Comparison of ENCODE assay signal across 8 mouse cellular contexts in genomic region chr5:131600325-131601125, GRCm38 (mm10).
A peak's percentile ranks its signal among the peaks of the same experiment; 100 is the strongest.
DNase-seq lines count a peak whose midpoint lies in the region; ATAC-seq and TF ChIP-seq lines count a peak whose summit lies in the region.

No protein-coding gene starts in this region.

- no peaks in the 10 kb centered on the region for H3K79me2 ChIP-seq in myocyte (ENCODE audit: control insufficient read depth, insufficient read depth)

- 0 out of 2 replicates have a peak overlapping the region, but pooled peaks have one; percentile 32 for H3K9ac ChIP-seq in embryonic facial prominence, embryonic 13.5 days

- no peak for TF ChIP-seq POLR2A in kidney, adult 2 months (IDR thresholded peaks at IDR 0.05; ENCODE audit: low read depth, low read length)
- no peak for TF ChIP-seq POLR2A in myocyte (IDR thresholded peaks at IDR 0.05; ENCODE audit: insufficient read length, low read depth)

- no peaks in the 10 kb centered on the region for H3K9me3 ChIP-seq in embryonic facial prominence, embryonic 13.5 days

- H3ac ChIP-seq in myocyte (ENCODE audit: control insufficient read depth, insufficient read length): no peak overlapping the region

- peak; percentile 49; the same call in 1 of the 2 replicates for ATAC-seq in embryonic facial prominence, embryonic 13.5 days (ENCODE audit: insufficient number of reproducible peaks, insufficient read depth, low FRiP score, low TSS enrichment, low read depth)

- no peaks in the 10 kb centered on the region for H3K36me3 ChIP-seq in embryonic facial prominence, embryonic 13.5 days
- H3K36me3 ChIP-seq in kidney, adult 2 months (ENCODE audit: control insufficient read depth, insufficient read depth, low read length): no peaks in the 10 kb centered on the region
- no peaks in the 10 kb centered on the region for H3K36me3 ChIP-seq in myocyte (ENCODE audit: control insufficient read depth, insufficient read depth)

- intact Hi-C loops in left cerebral cortex, postnatal 4 days (cut with DNase I): no loop called here

- H3K4me2 ChIP-seq in embryonic facial prominence, embryonic 13.5 days: peak overlapping the region; percentile 32
- H3K4me2 ChIP-seq in myocyte (ENCODE audit: low read depth): peak overlapping the region; percentile 71

- peak overlapping the region; percentile 7 for H3K27ac ChIP-seq in embryonic facial prominence, embryonic 13.5 days
- H3K27ac ChIP-seq in kidney, adult 2 months (ENCODE audit: insufficient read depth, low read depth, low read length): peak overlapping the region; percentile 32

- peaks cover 43% of the 10 kb centered on the region for H3K4me1 ChIP-seq in embryonic facial prominence, embryonic 13.5 days
- peaks cover 8% of the 10 kb centered on the region; the same call in 1 of the 2 replicates for H3K4me1 ChIP-seq in kidney, adult 2 months (ENCODE audit: control insufficient read depth, insufficient read depth, low read length)

- peak; percentile 65 for DNase-seq in layer of hippocampus, adult 11-12 months (ENCODE audit: low spot score)
- DNase-seq in layer of hippocampus, adult 9-10 months (ENCODE audit: low spot score): no peak
- DNase-seq in heart, adult 8-10 months (ENCODE audit: low spot score): peak; percentile 75
- DNase-seq in kidney, adult 2 months: peak; percentile 97
- DNase-seq in left cerebral cortex, postnatal 4 days: peak; percentile 95
- peak; percentile 80 for DNase-seq in urinary bladder, postnatal 14 days (ENCODE audit: low spot score)

- 11% methylated on average over 14 of the region's 14 CpGs for WGBS in embryonic facial prominence, embryonic 13.5 days
- WGBS in kidney, adult 2 months: 12% methylated on average over 14 of the region's 14 CpGs

- H3K27me3 ChIP-seq in embryonic facial prominence, embryonic 13.5 days: peaks cover 11% of the 10 kb centered on the region
- no peaks in the 10 kb centered on the region for H3K27me3 ChIP-seq in kidney, adult 2 months (replicated peaks; ENCODE audit: control insufficient read depth, insufficient read depth, low read length)
- no peaks in the 10 kb centered on the region for H3K27me3 ChIP-seq in myocyte (ENCODE audit: control insufficient read depth, insufficient read depth, insufficient read length)

- no peak overlapping the region for H3K4me3 ChIP-seq in embryonic facial prominence, embryonic 13.5 days
- no peak overlapping the region for H3K4me3 ChIP-seq in kidney, adult 2 months (ENCODE audit: insufficient read depth, low read depth, low read length)
- H3K4me3 ChIP-seq in myocyte: no peak overlapping the region

- TF ChIP-seq CTCF in kidney, adult 2 months (conservative IDR thresholded peaks at IDR 0.05; ENCODE audit: insufficient read depth, insufficient read length, low read depth, low read length): no peak

TF ChIP-seq in myocyte, 11 proteins besides CTCF, POLR2A, EP300 and RAD21:
- TF ChIP-seq POLR2AphosphoS2 (IDR thresholded peaks at IDR 0.05; ENCODE audit: insufficient read length, low read depth) (no peak), MYOD1 (IDR thresholded peaks at IDR 0.05; ENCODE audit: control insufficient read depth in 1 of 3, insufficient read length in 2 of 3, low read depth in 2 of 3) (peak in 1 of 3 experiments; percentile 54), E2F4 (IDR thresholded peaks at IDR 0.05; ENCODE audit: insufficient read depth) (no peak), MYOG (IDR thresholded peaks at IDR 0.05; ENCODE audit: control insufficient read depth in 1 of 3, insufficient read depth in 1 of 3, insufficient read length in 2 of 3, low read depth in 2 of 3) (peak in 1 of 3 experiments; percentile 39), CEBPB (IDR thresholded peaks at IDR 0.05; ENCODE audit: insufficient read depth, poor library complexity, severe bottlenecking) (no peak)
